Mouse (Mus musculus) kidney, adult 8-10 months (tissue): ENCODE measurements around the gene Adam33.
"Not testable (repeated sequence)": the region's sequence is repeated elsewhere in the genome, so short reads cannot be mapped to it uniquely, and the experiment has no call there.

Source experiments
- DNase-seq, 2 experiments: peaks; one replicate each; pipeline ENCODE4 v3.0.0; 2022

Adam33 gene

GRCm38 (mm10) chr2:131055631-131056030 is 8.0 kb downstream of the Adam33 start:
- peak; percentile 14 to 45 for DNase-seq

GRCm38 (mm10) chr2:131054646-131055264 is 8.9 kb downstream of the Adam33 start:
- no peak for DNase-seq

- DNase-seq, result no peak
Observed at GRCm38 (mm10) chr2:131053851-131054645, 9.6 kb downstream of the Adam33 start.

- no peak for DNase-seq
Observed at GRCm38 (mm10) chr2:131052862-131053418, 10.7 kb downstream of the Adam33 start.

GRCm38 (mm10) chr2:131052043-131052442 is 11.6 kb downstream of the Adam33 start:
- DNase-seq, result no peak

GRCm38 (mm10) chr2:131046025-131046424 is 17.6 kb downstream of the Adam33 start:
- DNase-seq, result no peak

- DNase-seq, result peak in 1 of 2 experiments; percentile 17
Observed at GRCm38 (mm10) chr2:131044989-131045720, 18.5 kb downstream of the Adam33 start.

GRCm38 (mm10) chr2:131044354-131044852 is 19.2 kb downstream of the Adam33 start:
- peak in 1 of 2 experiments; percentile 15 for DNase-seq

GRCm38 (mm10) chr2:131042988-131043387 is 20.6 kb downstream of the Adam33 start, which contains the start of gene Gfra4:
Gene Gfra4, minus strand, starts transcription at chr2:131043088.
- no peak for DNase-seq

GRCm38 (mm10) chr2:131040854-131041825 is 22.5 kb downstream of the Adam33 start:
- DNase-seq, result no peak

GRCm38 (mm10) chr2:131038675-131039074 is 24.9 kb downstream of the Adam33 start:
- no peak for DNase-seq

- DNase-seq, result no peak
Observed at GRCm38 (mm10) chr2:131038197-131038596, 25.4 kb downstream of the Adam33 start.

GRCm38 (mm10) chr2:131037226-131037990 is 26.2 kb downstream of the Adam33 start:
- DNase-seq, result peak; percentile 31 to 37

- DNase-seq, result no peak
Observed at GRCm38 (mm10) chr2:131036757-131037156, 26.9 kb downstream of the Adam33 start.

- no peak for DNase-seq
Observed at GRCm38 (mm10) chr2:131036343-131036742, 27.3 kb downstream of the Adam33 start.

GRCm38 (mm10) chr2:131031406-131031805 is 32.2 kb downstream of the Adam33 start:
- DNase-seq, result not testable (repeated sequence)

GRCm38 (mm10) chr2:131030998-131031397 is 32.6 kb downstream of the Adam33 start:
- no peak for DNase-seq

GRCm38 (mm10) chr2:131030561-131030960 is 33.1 kb downstream of the Adam33 start:
- DNase-seq, result no peak

GRCm38 (mm10) chr2:131029065-131029935 is 34.3 kb downstream of the Adam33 start:
- no peak for DNase-seq

- DNase-seq, result no peak
Observed at GRCm38 (mm10) chr2:131026941-131027340, 36.7 kb downstream of the Adam33 start.
